Mouse (Mus musculus) cerebellum, adult 2 months (tissue): Measurements from ENCODE around the gene Acap1.

ENCODE experiments used
- CTCF ChIP-seq: fragments of 200-500 bp; IDR thresholded peaks from 2 replicates; pipeline ENCODE4 v1.5.1; 2011; ENCODE audit warnings: low read depth, mild to moderate bottlenecking, control low read depth, low read length, moderate library complexity, borderline replicate concordance; ENCODE audit not compliant: insufficient read depth
- POLR2A ChIP-seq: fragments of 200-500 bp; IDR thresholded peaks from 2 replicates; pipeline ENCODE4 v1.6.1; 2011; ENCODE audit warnings: low read length, control low read depth, borderline replicate concordance; ENCODE audit not compliant: insufficient read depth

GRCm38 (mm10) chr11:69878399-69878798 is 16.9 kb downstream of the Acap1 start:
- TF ChIP-seq POLR2A = no peak
- TF ChIP-seq CTCF = no peak
